Mouse (Mus musculus) bone marrow macrophage, adult 2 months (primary cell): ENCODE data around the gene Ngly1.

Experiments used
- CTCF ChIP-seq: IDR thresholded peaks from 2 replicates; pipeline ENCODE4 v1.5.1; 2012; ENCODE audit warnings: low read depth, mild to moderate bottlenecking, low read length, moderate library complexity
- POLR2A ChIP-seq: IDR thresholded peaks from 2 replicates; pipeline ENCODE4 v1.6.1; 2012; ENCODE audit warnings: mild to moderate bottlenecking, low read depth, low read length, borderline replicate concordance

DNA sequence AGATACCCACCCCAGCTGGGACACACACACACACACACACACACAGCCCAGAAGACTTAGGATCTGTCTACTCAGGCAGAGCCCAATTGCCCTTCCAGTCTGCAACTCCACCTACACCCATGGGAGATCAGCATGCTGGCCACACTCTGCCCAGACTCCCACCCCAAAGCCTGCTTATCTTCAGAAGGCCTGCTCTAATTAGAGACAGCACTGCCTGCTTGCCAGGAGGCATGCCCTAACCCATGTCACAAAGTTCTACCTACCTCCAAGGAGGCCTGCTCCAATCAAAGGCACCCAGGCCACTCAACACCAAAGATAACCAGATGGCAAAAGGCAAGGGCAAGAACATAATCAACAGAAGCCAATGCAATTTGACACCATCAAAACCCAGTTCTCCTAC lies 41.4 kb upstream of the Ngly1 start:
- no peak for TF ChIP-seq CTCF
- no peak for TF ChIP-seq POLR2A
